Mouse (Mus musculus): Measurements from ENCODE around the gene Apbb2.

- TF ChIP-seq CTCF (IDR thresholded peaks at IDR 0.05; ENCODE audit: control insufficient read depth, insufficient read depth, insufficient replicate concordance, low read depth, low read length) (no peak), POLR2A (IDR thresholded peaks at IDR 0.05; ENCODE audit: control insufficient read depth, low read depth, low read length) (no peak)
Measured at GRCm38 (mm10) chr5:66494651-66495050, 123.9 kb downstream of the Apbb2 start.
